8 mouse cellular contexts compared by ENCODE assay signal in the genomic region with DNA sequence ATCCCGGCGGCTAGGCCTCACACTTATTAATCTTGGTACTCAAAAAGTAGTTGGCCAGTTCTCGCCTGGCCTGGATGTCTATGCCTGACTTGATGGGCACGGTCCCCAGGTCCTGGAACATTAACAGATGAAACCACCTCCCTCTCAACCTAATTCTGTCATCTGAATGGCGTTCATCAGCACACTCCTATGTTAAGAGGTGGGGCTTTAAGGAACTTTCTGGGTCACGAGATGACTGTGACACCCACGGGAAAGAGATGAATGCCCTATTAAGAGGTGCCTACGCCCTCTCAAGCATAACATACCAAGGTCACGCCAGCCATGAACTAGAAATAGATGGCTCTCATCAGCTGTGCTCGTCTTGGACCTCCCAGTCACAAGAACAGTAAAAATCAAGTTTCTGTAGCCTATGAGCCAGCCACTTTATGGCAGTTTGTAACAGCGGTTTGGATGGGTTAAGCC. TPM values are rescaled to one million over a fixed set of nuclear protein-coding genes. Genes with fewer than 3 reads are reported as not detected.
DNase-seq lines count a peak whose midpoint lies in the region; ATAC-seq and TF ChIP-seq lines count a peak whose summit lies in the region.

No protein-coding gene starts in this region.

- peak overlapping the region; percentile 91 for H3K4me3 ChIP-seq in lung, adult 2 months (replicated peaks; ENCODE audit: extremely low read depth, low read depth, low read length)
- H3K4me3 ChIP-seq in bone marrow, adult 2 months (replicated peaks; ENCODE audit: control insufficient read depth, low read depth, low read length) = peak overlapping the region; percentile 78
- peak overlapping the region; percentile 91 for H3K4me3 ChIP-seq in heart, postnatal 0 days (ENCODE audit: low read depth, low read length)

- H3K9ac ChIP-seq in heart, postnatal 0 days (replicated peaks; ENCODE audit: low read depth, low read length) = peak overlapping the region; percentile 96

- no peaks in the 10 kb centered on the region for H3K27me3 ChIP-seq in heart, postnatal 0 days (ENCODE audit: control insufficient read depth, insufficient read depth, low read length)

- peak overlapping the region; percentile 90 for H3K27ac ChIP-seq in bone marrow, adult 2 months (ENCODE audit: control insufficient read depth, insufficient read depth, low read depth, low read length, poor library complexity)
- H3K27ac ChIP-seq in heart, postnatal 0 days (ENCODE audit: low read depth) = peak overlapping the region; percentile 89

- peak; percentile 51 for ATAC-seq in heart, postnatal 0 days (ENCODE audit: insufficient read depth, low read depth)

- no peaks in the 10 kb centered on the region for H3K9me3 ChIP-seq in heart, postnatal 0 days (replicated peaks; ENCODE audit: control insufficient read depth, low read length)

- 0 out of 2 replicates have a peak, but pooled peaks have one; percentile 47 for TF ChIP-seq EP300 in heart, postnatal 0 days (IDR thresholded peaks at IDR 0.05; ENCODE audit: low read depth)

- TF ChIP-seq POLR2A in lung, adult 2 months (IDR thresholded peaks at IDR 0.05; ENCODE audit: borderline replicate concordance, extremely low read depth, low read depth, low read length) = no peak
- TF ChIP-seq POLR2A in bone marrow, adult 2 months (IDR thresholded peaks at IDR 0.05; ENCODE audit: borderline replicate concordance, control insufficient read depth, low read depth, low read length) = no peak

- peak overlapping the region; percentile 68 for H3K4me2 ChIP-seq in heart, postnatal 0 days (ENCODE audit: low read depth, low read length)

- no peak for DNase-seq in lung, adult 2 months
- DNase-seq in lung, postnatal 14 days = no peak
- peak; percentile 22 for DNase-seq in heart, postnatal 0 days (ENCODE audit: low spot score)
- DNase-seq in lung, postnatal 25 days (ENCODE audit: low spot score) = peak; percentile 26
- DNase-seq in gastrocnemius, adult 8-10 months (ENCODE audit: low spot score in 2 of 2) = no peak
- no peak for DNase-seq in layer of hippocampus, adult 9-11 months
- no peak for DNase-seq in kidney, postnatal 25 days

- H3K36me3 ChIP-seq in heart, postnatal 0 days (replicated peaks; ENCODE audit: control insufficient read depth, insufficient read depth, low read length) = peaks cover 21% of the 10 kb centered on the region; the same call in 1 of the 2 replicates

- H3K4me1 ChIP-seq in lung, adult 2 months (ENCODE audit: control insufficient read depth, insufficient read depth, low read length) = peaks cover 13% of the 10 kb centered on the region
- H3K4me1 ChIP-seq in bone marrow, adult 2 months (ENCODE audit: control insufficient read depth, insufficient read depth, low read length) = peaks cover 3% of the 10 kb centered on the region; the same call in 1 of the 2 replicates
- H3K4me1 ChIP-seq in heart, postnatal 0 days (ENCODE audit: control insufficient read depth, insufficient read depth) = peaks cover 13% of the 10 kb centered on the region

- 3% methylated on average over 11 of the region's 11 CpGs for WGBS in lung, adult 2 months
- 23% methylated on average over 11 of the region's 11 CpGs for WGBS in bone marrow, adult 2 months
- WGBS in heart, postnatal 0 days = 6% methylated on average over 11 of the region's 11 CpGs

- no peak for TF ChIP-seq CTCF in lung, adult 2 months (IDR thresholded peaks at IDR 0.05; ENCODE audit: insufficient read depth, low read length)
- no peak for TF ChIP-seq CTCF in bone marrow, adult 2 months (IDR thresholded peaks at IDR 0.05; ENCODE audit: control insufficient read depth, insufficient read depth, low read length)
- TF ChIP-seq CTCF in heart, postnatal 0 days (IDR thresholded peaks at IDR 0.05; ENCODE audit: low read depth) = no peak

RNA-seq across cellular contexts. Expression of gene Tmf1, which starts 0.5 kb away (rescaled TPM):
- 3.1 and 3.8 TPM in 2 replicates for polyA plus RNA-seq in lung, adult 2 months (2012; rRNA removed)
- 20.5 and 36.2 TPM in 2 replicates for polyA plus RNA-seq in bone marrow, adult 2 months (2011; ENCODE audit: insufficient read depth, insufficient read length, low replicate concordance, missing spikeins)
- total RNA-seq in heart, postnatal 0 days (2014; rRNA removed; ENCODE audit: low replicate concordance) = 8.1 and 12.8 TPM in 2 replicates
- 27.2 and 29.1 TPM in 2 replicates for polyA plus RNA-seq in heart, postnatal 0 days (2015; fragmentation: Nextera tagmentation; extraction: Ambion mirVana)
- 10 to 100 TPM; 51.1 to 58.5 (median 55.7) TPM for total RNA-seq in gastrocnemius, adult 8-10 months (2022)

RNA-seq across cellular contexts. Expression of gene Uba3, which starts 26.0 kb away (rescaled TPM):
- polyA plus RNA-seq in lung, adult 2 months (2012; rRNA removed) = 7.1 and 14.6 TPM in 2 replicates
- 7.5 and 18.5 TPM in 2 replicates for polyA plus RNA-seq in bone marrow, adult 2 months (2011; ENCODE audit: insufficient read depth, insufficient read length, low replicate concordance, missing spikeins)
- 71.6 and 79.7 TPM in 2 replicates for total RNA-seq in heart, postnatal 0 days (2014; rRNA removed; ENCODE audit: low replicate concordance)
- polyA plus RNA-seq in heart, postnatal 0 days (2015; fragmentation: Nextera tagmentation; extraction: Ambion mirVana) = 54.4 and 58.3 TPM in 2 replicates
- total RNA-seq in gastrocnemius, adult 8-10 months (2022) = 10 to 100 TPM; 33.7 to 36.2 (median 33.7) TPM

RNA-seq across cellular contexts. Expression of gene Eogt, which starts 30.4 kb away (rescaled TPM):
- 19.9 and 34.7 TPM in 2 replicates for polyA plus RNA-seq in lung, adult 2 months (2012; rRNA removed)
- 2.8 and 4.5 TPM in 2 replicates for polyA plus RNA-seq in bone marrow, adult 2 months (2011; ENCODE audit: insufficient read depth, insufficient read length, low replicate concordance, missing spikeins)
- 13.9 and 40.0 TPM in 2 replicates for total RNA-seq in heart, postnatal 0 days (2014; rRNA removed; ENCODE audit: low replicate concordance)
- polyA plus RNA-seq in heart, postnatal 0 days (2015; fragmentation: Nextera tagmentation; extraction: Ambion mirVana) = 6.6 and 7.0 TPM in 2 replicates
- 1 to 10 TPM; 3.4 to 4.4 (median 3.8) TPM for total RNA-seq in gastrocnemius, adult 8-10 months (2022)

RNA-seq across cellular contexts. Expression of gene Arl6ip5, which starts 31.1 kb away (rescaled TPM):
- 63.2 and 80.0 TPM in 2 replicates for polyA plus RNA-seq in lung, adult 2 months (2012; rRNA removed)
- 21.0 and 39.3 TPM in 2 replicates for polyA plus RNA-seq in bone marrow, adult 2 months (2011; ENCODE audit: insufficient read depth, insufficient read length, low replicate concordance, missing spikeins)
- 70.3 and 103 TPM in 2 replicates for total RNA-seq in heart, postnatal 0 days (2014; rRNA removed; ENCODE audit: low replicate concordance)
- polyA plus RNA-seq in heart, postnatal 0 days (2015; fragmentation: Nextera tagmentation; extraction: Ambion mirVana) = 83.7 and 91.1 TPM in 2 replicates
- 100 to 1,000 TPM; 135 to 157 (median 140) TPM for total RNA-seq in gastrocnemius, adult 8-10 months (2022)

Comparison
In these comparisons a context has a peak if more than half of its experiments do, and no peak if none do; other contexts are left out.
1. DNase-seq: peak in heart, postnatal 0 days (single experiment) and lung, postnatal 25 days (single experiment); none in lung, adult 2 months (single experiment), lung, postnatal 14 days (single experiment), gastrocnemius, adult 8-10 months (0 of 2), layer of hippocampus, adult 9-11 months (single experiment) and kidney, postnatal 25 days (0 of 2).
2. Peak in every context shown above with its lines, with median percentiles within 50 percentile points of each other: H3K4me3 ChIP-seq.